Mouse (Mus musculus) heart, embryonic 16.5 days (tissue): ENCODE results near the gene Odf3l1. TPM values are rescaled to one million over a fixed set of nuclear protein-coding genes. Genes with fewer than 3 reads are reported as not detected.

Experiments used
- ATAC-seq: fragments of 200-750 bp; cut with Nextera tagmentation; replicated peaks from 2 replicates; pipeline ENCODE4 v1.8.0; 2017; ENCODE audit warnings: moderate number of reproducible peaks; ENCODE audit not compliant: insufficient read depth, low FRiP score; ENCODE audit errors: extremely low read depth
- H3K27ac ChIP-seq: fragments of 300-500 bp; sonication (generic); 2 replicates; pipeline ENCODE4 v1.5.1; 2014; ENCODE audit warnings: mild to moderate bottlenecking, low read length, control low read depth, moderate library complexity
- H3K27me3 ChIP-seq: fragments of 300-500 bp; sonication (generic); 2 replicates; pipeline ENCODE4 v1.6.1; 2014; ENCODE audit warnings: low read length, mixed read lengths; ENCODE audit not compliant: control insufficient read depth, insufficient read depth
- H3K36me3 ChIP-seq: fragments of 300-500 bp; sonication (generic); 2 replicates; pipeline ENCODE4 v1.6.1; 2014; ENCODE audit not compliant: control insufficient read depth, insufficient read depth
- H3K4me1 ChIP-seq: fragments of 300-500 bp; sonication (generic); 2 replicates; pipeline ENCODE4 v1.6.1; 2014; ENCODE audit warnings: low read length, mixed read lengths; ENCODE audit not compliant: control insufficient read depth, insufficient read depth
- H3K4me2 ChIP-seq: fragments of 300-500 bp; sonication (generic); 2 replicates; pipeline ENCODE4 v1.6.1; 2014; ENCODE audit warnings: low read depth, mild to moderate bottlenecking, control low read depth, low read length
- H3K4me3 ChIP-seq: fragments of 300-500 bp; sonication (generic); 2 replicates; pipeline ENCODE4 v1.5.1; 2014; ENCODE audit warnings: mild to moderate bottlenecking, control low read depth, low read length
- H3K9ac ChIP-seq: fragments of 300-500 bp; sonication (generic); 2 replicates; pipeline ENCODE4 v1.6.1; 2014; ENCODE audit warnings: low read length, control low read depth
- H3K9me3 ChIP-seq: fragments of 300-500 bp; sonication (generic); replicated peaks from 2 replicates; pipeline ENCODE4 v1.6.1; 2016; ENCODE audit warnings: low read length; ENCODE audit not compliant: control insufficient read depth
- WGBS: fragments of 180-500 bp; shearing (Covaris S2); extraction: QIAGEN DNeasy Blood & Tissue Kit; methylation state at CpG from one replicate; pipeline ENCODE4 v1.1.7; 2014; 5-methylcytosine and 5-hydroxymethylcytosine counted together
- polyA plus RNA-seq: library from polyadenylated mRNA; unstranded; fragments of >200 nt; fragmentation: Nextera tagmentation; extraction: Ambion mirVana; gene quantifications from 2 replicates; pipeline ENCODE4 v1.2.1, GENCODE M21; 2015

The Odf3l1 gene
- polyA plus RNA-seq, 1 experiment from 2014 or later: 0.22 TPM

DNA sequence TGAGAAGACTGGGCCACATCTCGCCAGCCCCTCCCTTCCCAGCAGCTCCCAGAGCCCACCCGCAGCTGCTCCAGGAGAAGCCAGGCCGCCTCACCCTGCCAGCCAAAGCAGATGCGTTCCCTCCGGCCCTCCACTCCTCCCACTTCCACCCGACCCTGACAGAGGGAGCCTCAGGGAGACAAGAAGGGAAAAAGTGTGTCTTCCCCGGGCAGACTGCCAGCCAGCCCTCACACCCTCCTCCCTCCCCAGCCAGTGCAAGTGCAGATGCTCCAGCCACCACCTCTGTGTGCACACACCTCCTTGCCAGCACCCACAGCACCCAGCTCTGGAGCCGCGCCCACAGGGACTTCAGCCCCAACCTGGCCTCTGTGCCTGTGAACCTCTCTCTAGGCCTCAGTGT lies 12.3 kb upstream of the Odf3l1 start:
- 29% methylated on average over 9 of the region's 9 CpGs for WGBS
- Histone ChIP-seq H3K27me3 (no peaks in the 10 kb centered on the region), H3K27ac (no peak overlapping the region), H3K9ac (0 out of 2 replicates have a peak overlapping the region, but pooled peaks have one; percentile 10), H3K36me3 (peaks cover 8% of the 10 kb centered on the region), H3K9me3 (no peaks in the 10 kb centered on the region), H3K4me1 (peaks cover 52% of the 10 kb centered on the region), H3K4me2 (no peak overlapping the region), H3K4me3 (no peak overlapping the region)
- ATAC-seq: no peak

DNA sequence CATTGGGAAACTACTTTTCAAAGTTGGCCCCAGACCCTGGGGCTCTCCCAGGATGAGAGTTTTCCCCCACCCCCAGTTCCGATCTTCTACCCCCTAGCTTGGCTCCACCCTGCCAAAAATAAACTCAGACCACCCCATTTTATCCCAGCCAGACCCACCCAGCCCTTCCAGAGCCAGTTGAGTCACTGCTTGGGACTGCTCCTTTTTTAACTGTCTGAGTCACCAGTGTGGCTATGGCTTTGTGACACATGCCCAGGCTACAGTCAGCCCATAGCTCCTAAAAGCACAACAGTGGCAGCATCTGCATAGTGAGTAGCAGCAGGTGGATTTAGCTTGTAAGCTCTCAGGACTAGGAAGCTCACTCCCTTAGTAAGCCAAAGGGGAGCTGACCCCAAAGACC lies 8.6 kb upstream of the Odf3l1 start:
- no peaks in the 10 kb centered on the region for H3K9me3 ChIP-seq
- H3K27me3 ChIP-seq: no peaks in the 10 kb centered on the region
- H3K4me2 ChIP-seq: peak overlapping the region; percentile 11; the same call in 1 of the 2 replicates
- H3K27ac ChIP-seq: peak overlapping the region; percentile 88
- H3K4me3 ChIP-seq: no peak overlapping the region
- 0 out of 2 replicates have a peak, but pooled peaks have one; percentile 18 for ATAC-seq
- WGBS: 43% methylated on average over 1 of the region's 1 CpGs
- H3K36me3 ChIP-seq: peaks cover 11% of the 10 kb centered on the region
- H3K9ac ChIP-seq: peak overlapping the region; percentile 53
- peaks cover 72% of the 10 kb centered on the region for H3K4me1 ChIP-seq

DNA sequence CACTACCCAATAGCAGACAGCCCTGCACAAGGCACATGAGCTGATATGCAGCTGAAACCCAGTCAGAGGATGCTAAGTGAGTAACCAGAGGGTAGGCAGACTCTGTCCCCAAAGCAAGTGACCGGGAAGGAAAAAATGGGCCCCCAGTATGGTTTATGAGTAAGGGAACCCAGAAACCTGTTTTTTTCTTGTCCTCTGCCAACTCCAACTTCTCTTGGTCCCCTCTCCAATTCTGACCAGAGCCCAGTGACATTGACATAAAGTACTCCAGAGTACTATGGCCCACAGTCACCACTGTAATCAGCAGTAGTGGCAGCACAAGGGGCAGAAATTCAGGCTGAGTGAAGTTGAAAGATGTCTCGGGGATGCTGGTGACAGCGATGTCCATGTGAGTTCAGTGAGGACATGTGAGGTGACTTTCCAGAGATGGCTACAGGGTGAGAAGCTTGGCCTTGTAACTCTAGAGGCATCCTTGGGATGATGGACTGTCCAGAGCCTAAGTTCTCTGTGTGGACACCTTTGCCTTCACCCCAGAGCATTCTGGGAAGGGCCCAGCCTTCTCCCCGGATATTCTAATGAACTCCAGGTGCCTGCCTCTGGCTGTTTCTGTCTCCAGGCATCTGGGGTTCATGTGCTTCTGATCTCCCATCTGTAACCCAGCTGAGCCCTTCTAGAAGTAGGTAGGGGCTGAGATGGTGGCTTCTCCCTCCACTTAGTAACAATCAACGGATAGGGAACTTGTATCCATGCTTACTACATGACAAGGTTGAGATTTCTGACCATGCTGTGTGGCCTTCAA lies 7.8 kb upstream of the Odf3l1 start:
- peak overlapping the region; percentile 88 for H3K27ac ChIP-seq
- no peak overlapping the region for H3K4me3 ChIP-seq
- peaks cover 80% of the 10 kb centered on the region for H3K4me1 ChIP-seq
- 65% methylated on average over 5 of the region's 5 CpGs for WGBS
- H3K9me3 ChIP-seq: no peaks in the 10 kb centered on the region
- H3K4me2 ChIP-seq: no peak overlapping the region
- peaks cover 11% of the 10 kb centered on the region for H3K36me3 ChIP-seq
- no peaks in the 10 kb centered on the region for H3K27me3 ChIP-seq
- ATAC-seq: no peak
- peak overlapping the region; percentile 55; the same call in 1 of the 2 replicates for H3K9ac ChIP-seq

DNA sequence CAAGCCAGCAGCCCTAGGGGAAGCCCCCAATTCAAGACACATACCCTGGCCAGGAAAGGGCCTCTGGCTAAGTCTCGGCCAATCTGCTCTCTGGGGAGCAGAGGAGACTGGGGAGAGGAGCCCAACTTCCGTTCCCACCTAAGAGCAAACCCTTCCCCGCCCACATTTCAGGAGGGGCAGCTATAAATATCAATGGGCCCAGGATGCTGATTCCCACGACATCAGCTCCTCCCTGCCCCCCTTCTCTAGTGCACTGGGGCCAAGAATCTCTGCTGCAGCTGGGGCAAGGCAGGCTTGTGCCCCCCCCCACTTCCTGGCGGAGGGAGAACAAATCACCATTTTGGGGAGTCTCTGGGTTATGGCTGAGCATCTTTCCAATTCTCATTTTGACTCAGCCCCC lies 6.7 kb upstream of the Odf3l1 start:
- 16% methylated on average over 5 of the region's 5 CpGs for WGBS
- Histone ChIP-seq H3K9me3 (no peaks in the 10 kb centered on the region), H3K4me3 (peak overlapping the region; percentile 19), H3K4me1 (peaks cover 82% of the 10 kb centered on the region), H3K27ac (peak overlapping the region; percentile 88), H3K4me2 (peak overlapping the region; percentile 56), H3K27me3 (no peaks in the 10 kb centered on the region), H3K36me3 (peaks cover 11% of the 10 kb centered on the region), H3K9ac (peak overlapping the region; percentile 51; the same call in 1 of the 2 replicates)
- ATAC-seq: peak; percentile 38

DNA sequence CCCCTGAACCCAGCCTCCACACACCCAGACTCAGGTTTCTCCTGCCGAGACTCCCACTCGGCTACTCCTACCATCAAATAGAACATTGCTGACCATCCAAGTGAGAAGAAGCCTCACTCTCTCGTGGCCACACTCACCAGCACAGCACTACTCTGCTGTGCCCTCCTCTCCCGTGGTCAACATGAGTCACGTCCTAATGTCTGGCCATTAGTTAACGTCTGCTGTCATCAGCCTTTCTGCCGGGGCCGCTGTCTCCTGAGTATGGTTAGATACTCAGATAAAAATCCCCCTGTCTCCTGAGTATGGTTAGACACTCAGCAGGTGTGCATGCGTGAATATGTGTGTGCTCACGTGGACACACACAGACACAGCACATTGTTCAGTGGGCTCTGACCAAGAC lies 6.3 kb upstream of the Odf3l1 start:
- peaks cover 79% of the 10 kb centered on the region for H3K4me1 ChIP-seq
- no peak for ATAC-seq
- no peaks in the 10 kb centered on the region for H3K27me3 ChIP-seq
- peak overlapping the region; percentile 51; the same call in 1 of the 2 replicates for H3K9ac ChIP-seq
- peak overlapping the region; percentile 19 for H3K4me3 ChIP-seq
- H3K9me3 ChIP-seq: no peaks in the 10 kb centered on the region
- peak overlapping the region; percentile 56 for H3K4me2 ChIP-seq
- WGBS: 19% methylated on average over 10 of the region's 10 CpGs
- H3K36me3 ChIP-seq: peaks cover 9% of the 10 kb centered on the region
- peak overlapping the region; percentile 88 for H3K27ac ChIP-seq

DNA sequence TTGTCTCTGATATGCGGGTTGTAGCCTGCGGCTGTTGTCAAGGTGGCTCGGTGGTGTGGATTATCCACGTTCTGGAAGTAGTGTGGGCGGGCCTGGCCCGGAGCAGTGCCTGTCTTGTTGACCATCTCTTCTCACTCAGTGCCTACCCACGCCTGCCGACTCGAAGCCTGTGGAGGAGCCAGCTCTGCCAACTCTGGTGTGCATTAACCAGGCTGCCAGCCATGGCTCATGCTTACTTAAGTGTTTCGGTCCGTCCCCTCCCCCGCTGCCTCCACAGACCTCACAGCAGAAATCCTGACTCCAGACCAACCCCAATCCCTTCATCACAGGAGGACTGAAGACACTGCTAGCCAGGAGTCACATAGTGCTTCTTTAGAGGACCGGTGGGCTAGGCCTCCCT lies 5.1 kb upstream of the Odf3l1 start:
- ATAC-seq: no peak
- H3K4me1 ChIP-seq: peaks cover 81% of the 10 kb centered on the region
- WGBS: 52% methylated on average over 13 of the region's 13 CpGs

DNA sequence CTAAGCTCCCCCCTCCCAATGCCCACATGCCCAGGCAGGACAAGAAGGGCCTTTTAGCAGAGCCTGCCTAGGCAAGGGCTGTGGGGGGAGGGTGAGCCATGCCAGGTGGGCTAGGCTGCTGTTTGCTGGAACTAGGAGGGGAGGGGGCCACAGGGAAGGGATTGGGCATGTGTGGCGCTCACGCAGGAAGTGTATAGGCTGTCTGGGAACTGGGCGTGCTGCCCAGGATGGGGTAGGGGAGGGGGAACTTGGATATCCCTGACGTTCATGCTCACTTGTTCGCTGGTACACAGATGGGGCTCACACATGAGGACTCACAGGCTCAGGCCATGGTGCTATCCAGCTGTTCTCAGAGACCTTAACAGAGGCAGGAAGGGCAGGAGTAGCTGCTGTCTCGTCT lies 3.8 kb upstream of the Odf3l1 start:
- H3K27ac ChIP-seq: peak overlapping the region; percentile 97
- peak; percentile 58 for ATAC-seq
- peak overlapping the region; percentile 73 for H3K4me2 ChIP-seq
- peaks cover 3% of the 10 kb centered on the region for H3K36me3 ChIP-seq
- 13% methylated on average over 6 of the region's 6 CpGs for WGBS
- H3K9ac ChIP-seq: peak overlapping the region; percentile 89
- H3K27me3 ChIP-seq: no peaks in the 10 kb centered on the region
- peaks cover 82% of the 10 kb centered on the region for H3K4me1 ChIP-seq
- peak overlapping the region; percentile 75 for H3K4me3 ChIP-seq
- no peaks in the 10 kb centered on the region for H3K9me3 ChIP-seq

More for the DNA sequence above, 5.1 kb upstream of the Odf3l1 start:
- Histone ChIP-seq H3K27me3 (no peaks in the 10 kb centered on the region), H3K9me3 (no peaks in the 10 kb centered on the region), H3K4me2 (no peak overlapping the region), H3K36me3 (peaks cover 3% of the 10 kb centered on the region), H3K9ac (no peak overlapping the region), H3K27ac (peak overlapping the region; percentile 88; the same call in 1 of the 2 replicates), H3K4me3 (no peak overlapping the region)

DNA sequence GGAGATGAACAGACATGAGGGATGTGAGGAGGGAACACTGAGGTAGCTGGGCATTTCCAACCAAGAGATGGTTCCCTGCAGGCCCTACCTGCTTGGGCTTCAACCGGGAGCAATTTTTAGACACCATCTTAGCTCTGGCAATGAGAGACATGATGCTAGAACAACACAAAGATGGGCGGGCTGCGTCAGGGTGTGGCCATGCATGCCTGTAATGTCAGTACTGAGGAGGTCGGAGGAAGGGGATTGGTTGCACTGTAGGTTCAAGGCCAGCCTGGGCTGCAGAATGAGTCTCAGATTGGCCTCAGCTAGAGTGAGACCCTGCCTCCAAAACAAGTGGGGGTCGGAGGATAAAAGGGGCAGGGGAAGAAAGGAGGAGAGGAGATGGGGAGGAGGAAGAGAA lies 2.0 kb upstream of the Odf3l1 start:
- Histone ChIP-seq H3K9me3 (no peaks in the 10 kb centered on the region), H3K36me3 (peaks cover 3% of the 10 kb centered on the region), H3K27ac (peak overlapping the region; percentile 97), H3K4me3 (peak overlapping the region; percentile 75), H3K9ac (peak overlapping the region; percentile 89), H3K4me1 (peaks cover 64% of the 10 kb centered on the region), H3K4me2 (peak overlapping the region; percentile 73), H3K27me3 (no peaks in the 10 kb centered on the region)
- ATAC-seq: no peak
- WGBS: 46% methylated on average over 5 of the region's 5 CpGs

DNA sequence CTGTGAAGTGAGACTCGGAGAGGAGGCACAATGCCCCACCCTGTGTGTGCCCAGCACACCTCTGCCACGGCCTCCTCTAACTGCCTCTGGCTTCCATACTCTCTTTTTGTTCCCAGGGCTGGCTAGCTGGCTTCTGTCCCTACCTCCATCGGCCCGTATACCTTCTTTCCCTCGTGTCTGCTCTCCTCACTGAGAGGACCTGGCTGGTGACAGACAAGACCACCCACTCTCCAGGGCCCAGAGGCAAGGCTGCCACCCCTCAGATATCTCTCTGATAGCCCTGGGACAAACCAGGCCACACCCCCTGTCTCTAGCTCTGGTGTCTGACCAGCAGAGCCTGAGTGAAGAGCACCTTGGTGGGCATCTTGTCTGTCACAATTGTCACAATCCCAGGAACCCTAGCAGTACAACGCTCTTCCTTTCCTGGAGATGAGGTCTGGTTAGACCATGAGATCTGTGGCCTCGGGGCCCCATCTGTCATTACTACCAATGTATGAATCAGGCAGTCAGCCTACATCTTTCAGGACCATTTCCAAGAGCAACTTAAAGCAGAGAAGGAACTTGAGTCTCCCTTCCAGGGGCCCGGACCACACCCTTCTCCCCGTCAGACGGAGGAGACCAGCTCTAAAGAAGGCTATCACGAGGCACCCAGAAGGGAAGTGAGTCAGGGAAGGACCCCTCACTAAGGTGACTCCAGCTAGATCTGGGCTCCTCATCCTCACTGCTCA lies 1.4 kb upstream of the Odf3l1 start:
- H3K4me1 ChIP-seq: peaks cover 60% of the 10 kb centered on the region
- ATAC-seq: no peak
- H3K4me3 ChIP-seq: peak overlapping the region; percentile 75
- no peaks in the 10 kb centered on the region for H3K27me3 ChIP-seq
- WGBS: 31% methylated on average over 11 of the region's 11 CpGs
- H3K9me3 ChIP-seq: no peaks in the 10 kb centered on the region
- peak overlapping the region; percentile 97 for H3K27ac ChIP-seq
- peaks cover 3% of the 10 kb centered on the region for H3K36me3 ChIP-seq
- H3K9ac ChIP-seq: peak overlapping the region; percentile 89
- peak overlapping the region; percentile 73 for H3K4me2 ChIP-seq
